Mouse (Mus musculus) bone marrow, adult 2 months (tissue): ENCODE measurements around the gene Mpdu1.

Experiments used
- CTCF ChIP-seq: fragments of 200-500 bp; IDR thresholded peaks from 2 replicates; pipeline ENCODE4 v1.5.1; 2011; ENCODE audit warnings: low read length, control low read depth; ENCODE audit not compliant: control insufficient read depth, insufficient read depth
- POLR2A ChIP-seq: fragments of 200-500 bp; IDR thresholded peaks from 2 replicates; pipeline ENCODE4 v1.6.1; 2011; ENCODE audit warnings: low read depth, mild to moderate bottlenecking, control low read depth, low read length, borderline replicate concordance; ENCODE audit not compliant: control insufficient read depth

DNA sequence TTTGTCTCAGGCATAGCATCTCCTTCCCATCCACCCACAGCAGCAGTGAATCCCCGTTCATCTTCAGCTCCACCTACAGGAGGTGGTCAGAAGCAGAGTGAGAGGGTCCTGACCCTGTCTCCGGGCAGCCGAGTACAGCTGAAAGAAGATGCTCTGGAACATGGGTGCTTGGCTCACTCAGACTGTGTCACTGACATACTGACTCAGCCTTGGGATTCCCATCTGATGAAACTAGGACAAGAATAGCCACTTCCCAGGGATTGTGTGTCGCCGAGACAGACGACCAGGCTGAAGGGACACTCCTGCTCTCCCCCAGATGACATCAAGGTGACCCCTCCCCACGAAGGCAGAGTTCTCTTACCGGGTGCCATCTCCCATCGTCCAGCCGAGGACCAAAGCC, 45.7 kb downstream of the Mpdu1 start:
- TF ChIP-seq POLR2A (no peak), CTCF (no peak)
